Mouse (Mus musculus): ENCODE measurements at regions not wholly inside any gene's neighbourhood (a gene's known extent, or its start where the extent isn't known, plus 50 kb on each side); places are given as distances from the start of the nearest gene placed in this dataset.

DNA sequence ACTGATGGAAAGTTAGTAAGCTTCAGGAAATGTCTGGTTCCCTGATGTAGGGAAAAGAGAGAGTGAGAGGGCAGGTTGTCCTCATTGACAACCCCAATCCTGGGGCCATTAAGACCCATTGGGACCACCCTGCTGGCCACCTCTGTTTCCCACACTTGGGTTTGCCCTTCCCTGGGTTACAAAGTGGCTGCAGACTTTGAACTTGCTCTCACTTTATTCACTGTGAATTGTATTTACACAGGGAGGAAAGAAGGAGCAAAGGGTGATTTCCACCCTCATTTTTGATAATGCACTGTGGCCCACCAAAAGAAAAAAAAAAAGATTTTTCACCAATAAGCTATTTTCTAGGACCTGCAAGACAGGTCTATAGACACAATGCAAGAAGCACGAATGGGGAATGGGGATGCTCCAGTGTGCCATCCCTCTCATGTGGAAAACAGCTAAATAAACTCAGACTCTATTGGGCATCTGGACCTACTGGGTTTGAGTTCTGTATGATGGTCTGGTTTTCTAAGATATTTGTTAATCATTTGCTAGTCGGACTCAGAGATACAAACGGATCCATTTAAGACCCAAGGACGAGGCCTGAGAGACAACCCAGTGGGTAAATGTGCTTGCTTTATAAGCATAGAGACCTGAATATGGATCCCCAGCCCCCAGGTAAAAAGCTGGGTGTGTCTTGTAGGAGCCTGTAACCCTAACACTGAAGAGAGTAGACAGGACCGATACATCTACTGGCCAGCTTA is 50.2 kb upstream of the Ttc29 start:
- Histone ChIP-seq H3K9me3 (ENCODE audit: control insufficient read depth, low read length) (no peaks in the 10 kb centered on the region), H3K4me2 (no peak overlapping the region), H3K36me3 (ENCODE audit: control insufficient read depth, insufficient read depth, low read length) (no peaks in the 10 kb centered on the region), H3K27ac (ENCODE audit: low read depth, low read length) (no peak overlapping the region), H3K4me1 (ENCODE audit: control insufficient read depth, insufficient read depth, low read length) (no peaks in the 10 kb centered on the region), H3K27me3 (ENCODE audit: control insufficient read depth, insufficient read depth, low read length) (no peaks in the 10 kb centered on the region), H3K9ac (ENCODE audit: low read length) (no peak overlapping the region), H3K4me3 (ENCODE audit: low read depth, low read length) (no peak overlapping the region)
- no peak for ATAC-seq (ENCODE audit: low FRiP score)
- 90% methylated on average over 5 of the region's 5 CpGs for WGBS
- no peak for DNase-seq (ENCODE audit: low spot score, missing footprints)

All from midbrain, embryonic 11.5 days (tissue).